Mouse (Mus musculus) embryo, embryonic 11 days (tissue): ENCODE measurements around the gene Map2k1.

ENCODE experiments used
- DNase-seq: peaks from one replicate; pipeline ENCODE4 v3.0.0-alpha.2; 2015

The Map2k1 gene

GRCm38 (mm10) chr9:64242381-64242831 is 11.0 kb downstream of the Map2k1 start:
- DNase-seq, result no peak

GRCm38 (mm10) chr9:64240681-64241080 is 12.8 kb downstream of the Map2k1 start:
- DNase-seq, result peak; percentile 74

DNA sequence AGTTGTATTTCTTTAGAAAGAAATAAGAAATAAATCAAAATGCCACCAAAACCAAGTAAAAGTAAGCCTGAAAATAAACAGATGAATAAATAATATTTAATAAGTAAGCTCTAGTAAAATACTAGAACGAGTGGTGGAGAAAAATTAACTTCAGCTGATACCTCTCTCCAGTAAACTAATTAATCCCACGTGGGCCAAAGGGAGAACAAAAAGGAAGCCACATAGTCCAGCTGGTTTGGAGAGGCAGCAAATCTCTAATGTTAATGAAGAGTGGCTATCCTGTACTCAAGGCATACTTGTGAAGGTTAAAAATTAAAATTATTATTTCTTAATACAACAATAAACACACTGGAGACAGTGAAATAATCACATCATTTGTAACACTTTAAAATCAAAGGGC is 13.3 kb downstream of the Map2k1 start:
- DNase-seq, result no peak

DNA sequence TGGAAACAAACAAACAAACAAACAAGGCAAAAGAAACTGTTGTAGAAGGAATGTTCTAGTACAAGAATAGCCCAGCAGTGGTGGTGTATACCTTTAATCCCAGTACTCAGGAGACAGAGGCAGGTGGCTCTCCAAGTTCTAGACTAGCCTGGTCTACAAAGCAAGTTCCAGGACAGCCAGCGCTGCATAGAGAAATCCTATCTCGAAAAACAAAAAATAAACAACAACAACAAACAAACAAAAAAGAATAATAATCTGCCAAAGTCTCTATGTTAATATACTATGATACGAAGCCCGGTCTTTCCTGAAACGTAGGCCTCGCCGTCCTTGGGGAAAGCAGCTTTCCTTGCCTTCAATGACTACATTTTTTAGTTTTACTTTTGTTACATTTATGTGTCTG is 17.4 kb downstream of the Map2k1 start:
- DNase-seq, result no peak

GRCm38 (mm10) chr9:64234768-64235435 is 18.5 kb downstream of the Map2k1 start, which contains the start of gene Uchl4:
Gene Uchl4, plus strand, starts transcription at chr9:64235201.
- DNase-seq, result no peak

DNA sequence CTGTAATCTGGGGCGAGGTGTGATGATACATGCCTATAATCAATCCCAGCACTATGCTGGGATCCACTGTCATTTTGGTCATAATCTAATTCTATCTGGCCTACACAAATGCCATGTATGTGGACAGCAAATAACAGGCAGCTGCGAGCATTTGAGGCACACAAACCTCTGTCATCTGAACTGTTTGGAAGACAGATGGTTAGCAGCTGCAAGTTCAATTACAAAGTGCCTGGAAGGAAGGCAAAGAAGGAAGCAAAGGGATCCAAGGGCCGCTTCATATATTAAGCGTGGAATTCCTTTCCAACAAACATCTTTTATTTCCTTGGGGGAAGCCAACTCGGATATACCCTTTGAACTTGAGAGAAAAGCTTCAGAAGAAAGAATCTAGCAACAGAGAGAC is 19.8 kb downstream of the Map2k1 start:
- DNase-seq, result peak; percentile 69

DNA sequence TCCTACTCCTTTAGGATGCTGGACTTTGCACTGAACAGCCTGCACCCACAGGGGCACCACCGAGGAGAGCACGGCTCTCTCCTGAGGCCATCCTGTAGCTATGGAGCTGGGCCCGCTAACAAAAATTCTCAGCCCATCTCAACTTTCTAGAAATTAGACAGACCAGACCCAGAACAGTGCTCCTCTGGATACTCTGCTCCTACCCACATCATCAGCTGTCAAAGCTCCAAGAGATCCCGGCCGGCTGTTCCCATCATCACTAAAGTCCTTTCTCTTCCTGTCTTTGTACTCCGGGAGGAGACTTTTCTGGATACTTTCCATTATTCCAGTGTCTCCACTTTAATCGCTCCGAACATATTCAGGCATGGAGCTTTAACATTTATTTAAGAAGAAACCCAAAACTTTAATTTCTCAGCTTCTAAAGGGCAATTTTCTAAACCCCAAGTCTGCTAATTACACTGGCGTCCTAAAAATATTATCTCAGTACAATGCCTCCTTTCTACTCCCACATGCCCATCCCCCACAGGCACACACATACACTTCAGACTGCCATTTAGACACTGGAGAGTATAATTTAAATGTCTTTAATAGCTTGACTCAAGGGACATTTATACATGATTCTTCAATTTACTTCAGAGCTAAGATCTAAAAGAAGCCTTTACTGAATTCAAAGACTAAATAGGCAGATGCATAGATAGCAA is 21.0 kb downstream of the Map2k1 start:
- peak; percentile 50 for DNase-seq

DNA sequence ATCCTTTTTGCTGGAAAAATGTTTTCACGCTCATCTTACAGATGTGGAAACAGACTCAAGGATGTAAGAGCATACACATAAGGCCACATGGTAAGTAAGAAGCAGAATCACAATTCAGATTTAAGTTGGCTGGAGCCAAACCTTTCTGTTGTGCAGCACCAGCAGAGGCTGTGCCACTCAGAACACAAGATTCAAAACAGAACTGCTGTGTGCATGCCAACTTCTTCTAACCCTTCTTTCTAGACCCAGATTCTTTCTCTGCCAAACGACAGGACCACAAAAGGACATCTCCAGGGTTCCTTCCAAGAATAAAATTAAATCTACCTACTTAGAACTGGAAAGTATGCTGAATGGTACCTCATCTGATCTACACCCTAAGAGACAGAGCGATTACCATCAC is 21.8 kb downstream of the Map2k1 start:
- DNase-seq, result no peak

DNA sequence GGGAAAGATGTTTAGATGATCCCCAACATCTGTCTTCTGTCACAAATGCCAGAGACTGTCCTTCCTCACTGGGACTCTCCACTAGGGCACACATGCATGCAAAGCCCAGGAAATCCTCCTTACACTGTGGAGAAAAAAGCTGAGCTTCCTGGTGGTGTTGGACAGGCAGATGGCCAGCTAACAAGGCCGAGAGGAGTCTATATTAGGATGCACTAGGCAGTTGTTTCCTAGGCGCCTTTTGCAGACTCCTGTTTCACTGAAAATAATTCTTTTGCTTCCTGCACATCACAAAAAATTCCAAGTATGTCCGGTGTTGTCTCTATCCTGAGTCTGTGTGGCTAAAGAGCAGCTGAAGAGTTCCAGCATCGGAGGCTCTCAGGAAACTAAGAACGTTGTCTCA is 22.3 kb downstream of the Map2k1 start:
- no peak for DNase-seq

DNA sequence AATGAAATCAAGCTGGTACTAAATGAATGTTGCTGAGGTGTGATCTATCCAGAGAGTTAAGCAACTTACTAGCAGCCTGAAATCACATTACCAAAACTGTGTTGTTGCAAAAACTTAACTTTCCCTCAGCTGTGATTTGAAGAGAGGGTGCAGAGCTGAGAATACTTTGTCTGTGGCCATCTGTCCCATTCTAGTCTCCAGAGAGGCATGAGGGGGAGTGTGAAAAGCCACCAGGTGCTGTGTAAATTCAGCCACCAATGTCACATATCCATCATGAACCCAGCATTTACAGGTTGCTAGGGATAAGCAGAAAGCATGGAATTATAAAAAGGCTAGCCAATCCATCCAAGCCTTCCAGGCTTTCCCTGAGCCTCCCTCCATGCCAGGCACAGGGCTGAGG is 24.5 kb downstream of the Map2k1 start:
- no peak for DNase-seq

- no peak for DNase-seq
These were observed 25.7 kb downstream of the Map2k1 start for GRCm38 (mm10) chr9:64227736-64228135.

GRCm38 (mm10) chr9:64225805-64226204 is 27.6 kb downstream of the Map2k1 start:
- DNase-seq, result no peak

GRCm38 (mm10) chr9:64222098-64222497 is 31.3 kb downstream of the Map2k1 start:
- DNase-seq, result no peak

GRCm38 (mm10) chr9:64221480-64221879 is 32.0 kb downstream of the Map2k1 start:
- DNase-seq, result no peak

- no peak for DNase-seq
These were observed 32.8 kb downstream of the Map2k1 start for GRCm38 (mm10) chr9:64220603-64221002.

- no peak for DNase-seq
These were observed 33.5 kb downstream of the Map2k1 start for GRCm38 (mm10) chr9:64219772-64220420.

- DNase-seq, result no peak
These were observed 34.1 kb downstream of the Map2k1 start for GRCm38 (mm10) chr9:64219305-64219704.

GRCm38 (mm10) chr9:64217887-64218286 is 35.5 kb downstream of the Map2k1 start:
- DNase-seq, result no peak

- no peak for DNase-seq
These were observed 36.8 kb downstream of the Map2k1 start for GRCm38 (mm10) chr9:64216641-64217040.

DNA sequence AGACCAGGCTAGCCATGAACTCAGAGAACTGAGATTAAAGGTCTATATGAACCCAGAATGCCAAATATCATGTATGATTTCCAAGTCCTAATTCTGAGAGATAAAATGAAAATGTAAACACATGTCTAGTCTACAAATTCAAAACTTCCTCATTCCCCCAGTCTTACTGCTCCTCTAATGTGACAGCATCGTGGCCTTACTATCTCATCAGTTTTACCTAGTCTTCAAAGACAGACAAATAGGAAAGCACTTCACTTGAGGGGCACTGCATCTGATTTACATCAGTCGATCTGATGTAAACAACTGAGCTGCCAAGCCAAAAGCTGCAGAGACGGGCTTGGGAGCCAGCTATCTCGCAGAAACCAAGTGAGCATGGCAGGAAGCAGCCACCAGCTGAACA is 37.3 kb downstream of the Map2k1 start:
- DNase-seq, result no peak

- DNase-seq, result no peak
These were observed 39.0 kb downstream of the Map2k1 start for GRCm38 (mm10) chr9:64214452-64214851.

DNA sequence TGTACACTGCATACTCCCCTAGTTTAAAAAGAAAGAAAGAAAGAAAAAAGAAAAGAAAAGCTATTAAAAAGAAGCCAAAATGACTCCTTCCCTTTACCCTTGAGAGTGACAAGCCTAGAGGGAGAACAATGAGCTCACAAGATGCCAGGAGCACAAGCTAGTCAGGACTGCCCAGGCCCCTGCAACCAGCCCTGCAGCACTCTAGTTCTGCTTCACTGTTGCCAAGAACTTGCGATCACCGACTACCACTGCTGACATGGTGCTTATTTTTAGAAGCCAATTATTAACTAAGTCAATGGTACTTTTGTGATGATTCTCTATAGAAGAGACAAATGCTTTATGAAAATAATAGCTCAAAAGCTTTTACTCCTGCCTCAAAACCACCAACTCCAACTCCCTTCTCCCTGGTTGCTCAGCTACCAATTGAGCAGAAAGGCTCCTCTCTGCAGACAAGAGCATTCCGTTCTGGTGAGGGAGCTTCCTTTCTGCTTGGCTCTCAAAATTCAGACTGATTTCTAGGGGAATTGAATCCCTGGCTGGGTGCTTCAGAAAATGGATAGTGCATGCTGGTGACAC is 45.8 kb downstream of the Map2k1 start:
- DNase-seq, result no peak

DNA sequence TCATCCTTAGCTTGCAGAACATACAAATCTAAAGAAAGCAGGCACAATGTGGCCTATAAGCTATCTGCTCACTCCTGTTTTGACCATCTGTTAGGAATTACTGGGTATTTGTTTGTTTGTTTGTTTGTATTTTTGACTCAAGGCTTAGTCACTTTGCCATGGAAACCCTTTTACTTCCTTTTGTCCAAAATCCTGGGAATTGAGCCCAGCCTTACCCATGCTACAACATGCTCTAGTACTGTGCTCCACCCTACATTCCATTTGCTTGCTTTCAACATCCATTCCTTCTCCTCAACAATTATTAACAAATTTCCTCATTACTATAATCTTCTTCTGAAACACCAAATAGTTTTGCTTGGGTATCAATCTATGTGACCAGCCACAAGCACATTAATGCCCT is 50.6 kb downstream of the Map2k1 start:
- no peak for DNase-seq

DNA sequence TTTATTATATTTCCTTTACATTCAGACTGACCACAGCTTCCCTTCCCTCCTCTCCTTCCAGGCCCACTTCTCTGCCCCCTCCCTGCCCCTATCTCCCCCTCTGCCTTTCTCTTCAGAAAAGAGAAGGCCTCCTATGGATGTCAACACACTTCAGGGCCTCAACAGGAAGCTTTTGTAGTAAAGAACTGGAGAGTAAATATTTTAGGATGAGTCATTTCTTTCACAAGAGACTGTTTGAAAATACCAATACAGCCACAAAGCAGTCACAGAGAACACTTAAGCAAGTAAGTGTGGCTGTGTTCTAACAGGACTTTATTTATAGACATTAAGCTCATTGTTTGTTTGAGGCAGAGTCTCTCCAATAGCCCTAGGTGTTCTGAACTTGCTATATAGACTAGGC is 51.1 kb downstream of the Map2k1 start:
- no peak for DNase-seq
